Mouse (Mus musculus): ENCODE measurements around the gene Gm17455.

DNA sequence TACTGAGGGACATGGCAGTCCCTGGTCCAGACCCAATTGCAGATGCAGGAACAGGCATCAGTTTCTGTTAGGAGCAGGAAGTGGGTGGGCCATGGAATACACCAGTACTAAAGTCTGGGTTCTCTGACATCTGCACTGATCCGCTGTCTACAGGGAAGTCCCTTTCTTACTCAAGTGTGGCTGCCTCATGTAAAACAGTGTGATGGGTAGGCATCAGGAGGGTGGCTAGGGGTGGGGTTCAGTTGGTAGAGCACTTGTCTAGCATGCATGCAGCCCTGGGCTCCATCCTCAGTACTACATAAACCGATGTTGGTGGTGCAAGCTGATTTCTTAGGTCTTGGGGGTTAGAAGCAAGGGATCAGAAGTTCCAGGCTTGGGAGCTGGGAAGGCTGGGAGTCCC lies 14.2 kb downstream of the Gm17455 start:
- TF ChIP-seq CTCF (IDR thresholded peaks at IDR 0.05; ENCODE audit: extremely low read depth, insufficient read depth, low read length) (no peak), POLR2A (IDR thresholded peaks at IDR 0.05; ENCODE audit: extremely low read depth, insufficient read depth, low read length) (no peak)

Measured in cortical plate, adult 2 months (tissue).